Mouse (Mus musculus) E14TG2a.4 (cell line): Measurements from ENCODE around the gene Tmem63a.
"Not testable (repeated sequence)": the region's sequence is repeated elsewhere in the genome, so short reads cannot be mapped to it uniquely, and the experiment has no call there.

ENCODE experiments used
- CTCF ChIP-seq: conservative IDR thresholded peaks from 2 replicates; pipeline ENCODE4 v1.5.1; 2014; ENCODE audit warnings: low read length
- NANOG ChIP-seq: IDR thresholded peaks from 2 replicates; pipeline ENCODE4 v1.6.1; 2014; ENCODE audit warnings: borderline replicate concordance, low read length, mixed read lengths

- not testable (repeated sequence) for TF ChIP-seq CTCF, NANOG
These were observed 5.3 kb upstream of the Tmem63a start for GRCm38 (mm10) chr1:180936610-180937398.
